Mouse (Mus musculus) hindbrain, embryonic 11.5 days (tissue): Measurements from ENCODE around the gene Lsm6. TPM values are rescaled to one million over a fixed set of nuclear protein-coding genes. Genes with fewer than 3 reads are reported as not detected.

Source experiments
- polyA plus RNA-seq: library from polyadenylated mRNA; unstranded; fragments of >200 nt; fragmentation: Nextera tagmentation; extraction: Ambion mirVana; gene quantifications from 2 replicates; pipeline ENCODE4 v1.2.1, GENCODE M21; 2014

Gene Lsm6
- polyA plus RNA-seq, 1 experiment from 2014 or later: 220 TPM

Other genes starting within 250 kb of the Lsm6 start
- 11.5 and 12.7 TPM in 2 replicates for gene Zfp827, start 207.3 kb upstream of the Lsm6 start, polyA plus RNA-seq